ENCODE assay signal across 26 mouse cellular contexts in the genomic region with DNA sequence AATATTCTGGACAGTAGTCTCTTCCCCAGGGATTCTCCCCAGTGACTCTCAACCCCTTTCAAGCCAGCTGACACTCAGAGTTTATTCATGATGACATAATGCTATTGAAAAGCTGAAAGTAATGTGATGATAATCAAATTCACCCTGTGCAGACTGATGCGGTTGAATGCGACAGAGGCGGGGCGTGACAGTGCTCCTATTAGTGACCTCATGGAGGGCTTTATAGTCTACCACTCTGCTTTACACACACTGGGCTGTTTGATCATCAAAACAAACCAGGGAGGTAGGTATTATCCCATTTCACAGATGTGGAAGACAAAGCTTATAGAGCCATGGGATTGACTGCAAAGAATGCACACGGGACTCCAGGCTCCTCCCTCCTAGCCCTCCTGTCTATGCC. TPM values are rescaled to one million over a fixed set of nuclear protein-coding genes. Genes with fewer than 3 reads are reported as not detected.
DNase-seq lines count a peak whose midpoint lies in the region; ATAC-seq and TF ChIP-seq lines count a peak whose summit lies in the region.
"Had no signal": no experiment of that assay in that cellular context is flagged by ENCODE, and none has a peak within 500 bp of the region (broad histone marks: within the 10 kb centered on the region; RNA-seq: fewer than 3 reads in every experiment).

No protein-coding gene starts in this region.

- H3K27me3 ChIP-seq in hindbrain, embryonic 10.5 days (ENCODE audit: insufficient read depth, poor library complexity, severe bottlenecking), result peaks cover 13% of the 10 kb centered on the region
- H3K27me3 ChIP-seq in hindbrain, embryonic 16.5 days (replicated peaks; ENCODE audit: control insufficient read depth, insufficient read depth, low read length), result no peaks in the 10 kb centered on the region
- peaks cover 17% of the 10 kb centered on the region for H3K27me3 ChIP-seq in midbrain, embryonic 10.5 days (ENCODE audit: low read depth, poor library complexity, severe bottlenecking)
- H3K27me3 ChIP-seq in midbrain, postnatal 0 days (ENCODE audit: insufficient read depth, low read length), result no peaks in the 10 kb centered on the region
- 0 out of 2 replicates have a peak, but pooled peaks cover 4% of the 10 kb centered on the region for H3K27me3 ChIP-seq in midbrain, embryonic 12.5 days
- 0 out of 2 replicates have a peak, but pooled peaks cover 3% of the 10 kb centered on the region for H3K27me3 ChIP-seq in midbrain, embryonic 15.5 days (replicated peaks)
- H3K27me3 ChIP-seq in forebrain, embryonic 13.5 days, result no peaks in the 10 kb centered on the region
- H3K27me3 ChIP-seq: embryonic facial prominence, embryonic 13.5 days; forebrain, embryonic 12.5 days had no signal

- no peak overlapping the region for H3K9ac ChIP-seq in hindbrain, embryonic 16.5 days (ENCODE audit: low read depth, low read length)
- H3K9ac ChIP-seq in midbrain, postnatal 0 days (replicated peaks; ENCODE audit: low read length, poor library complexity, severe bottlenecking), result no peak overlapping the region
- no peak overlapping the region for H3K9ac ChIP-seq in midbrain, embryonic 12.5 days (replicated peaks)
- no peak overlapping the region for H3K9ac ChIP-seq in midbrain, embryonic 15.5 days
- no peak overlapping the region for H3K9ac ChIP-seq in forebrain, embryonic 13.5 days
- H3K9ac ChIP-seq: embryonic facial prominence, embryonic 13.5 days; forebrain, embryonic 12.5 days; heart, embryonic 13.5 days had no signal

- H3K9me3 ChIP-seq in hindbrain, embryonic 10.5 days, result no peaks in the 10 kb centered on the region
- H3K9me3 ChIP-seq in hindbrain, embryonic 16.5 days (ENCODE audit: control insufficient read depth, low read length), result 0 out of 2 replicates have a peak, but pooled peaks cover 4% of the 10 kb centered on the region
- no peaks in the 10 kb centered on the region for H3K9me3 ChIP-seq in midbrain, embryonic 10.5 days (replicated peaks)
- H3K9me3 ChIP-seq in midbrain, postnatal 0 days (ENCODE audit: low read length), result no peaks in the 10 kb centered on the region
- H3K9me3 ChIP-seq in midbrain, embryonic 12.5 days, result 0 out of 2 replicates have a peak, but pooled peaks cover 3% of the 10 kb centered on the region
- H3K9me3 ChIP-seq in midbrain, embryonic 15.5 days, result no peaks in the 10 kb centered on the region
- H3K9me3 ChIP-seq in forebrain, embryonic 13.5 days (replicated peaks), result no peaks in the 10 kb centered on the region
- H3K9me3 ChIP-seq: embryonic facial prominence, embryonic 10.5 days; embryonic facial prominence, embryonic 13.5 days; forebrain, embryonic 12.5 days; heart, embryonic 10.5 days; heart, embryonic 13.5 days had no signal

- H3K4me1 ChIP-seq in hindbrain, embryonic 10.5 days (replicated peaks), result peaks cover 6% of the 10 kb centered on the region; the same call in 1 of the 2 replicates
- H3K4me1 ChIP-seq in hindbrain, embryonic 16.5 days (ENCODE audit: control insufficient read depth, insufficient read depth, low read depth, low read length), result no peaks in the 10 kb centered on the region
- 0 out of 2 replicates have a peak, but pooled peaks cover 3% of the 10 kb centered on the region for H3K4me1 ChIP-seq in midbrain, embryonic 10.5 days
- H3K4me1 ChIP-seq in midbrain, postnatal 0 days (ENCODE audit: insufficient read depth, low read length), result no peaks in the 10 kb centered on the region
- no peaks in the 10 kb centered on the region for H3K4me1 ChIP-seq in midbrain, embryonic 12.5 days
- no peaks in the 10 kb centered on the region for H3K4me1 ChIP-seq in midbrain, embryonic 15.5 days
- H3K4me1 ChIP-seq in forebrain, embryonic 13.5 days, result no peaks in the 10 kb centered on the region
- H3K4me1 ChIP-seq: embryonic facial prominence, embryonic 10.5 days; embryonic facial prominence, embryonic 13.5 days; heart, embryonic 10.5 days; heart, embryonic 13.5 days had no signal

- 47% methylated on average over 5 of the region's 5 CpGs for WGBS in hindbrain, embryonic 10.5 days
- 26% methylated on average over 5 of the region's 5 CpGs for WGBS in hindbrain, embryonic 16.5 days
- WGBS in midbrain, embryonic 10.5 days, result 59% methylated on average over 5 of the region's 5 CpGs
- 15% methylated on average over 5 of the region's 5 CpGs for WGBS in midbrain, postnatal 0 days
- WGBS in midbrain, embryonic 12.5 days, result 35% methylated on average over 5 of the region's 5 CpGs
- WGBS in midbrain, embryonic 15.5 days, result 14% methylated on average over 5 of the region's 5 CpGs
- WGBS in forebrain, embryonic 13.5 days, result 61% methylated on average over 5 of the region's 5 CpGs

- TF ChIP-seq CTCF in midbrain, postnatal 0 days (IDR thresholded peaks at IDR 0.05), result no peak

- no peak overlapping the region for H3K4me2 ChIP-seq in hindbrain, embryonic 16.5 days (ENCODE audit: low read length)
- H3K4me2 ChIP-seq in midbrain, postnatal 0 days (ENCODE audit: low read depth, low read length, poor library complexity, severe bottlenecking), result no peak overlapping the region
- no peak overlapping the region for H3K4me2 ChIP-seq in midbrain, embryonic 12.5 days (replicated peaks)
- H3K4me2 ChIP-seq in midbrain, embryonic 15.5 days, result no peak overlapping the region
- no peak overlapping the region for H3K4me2 ChIP-seq in forebrain, embryonic 13.5 days
- H3K4me2 ChIP-seq: embryonic facial prominence, embryonic 13.5 days; forebrain, embryonic 12.5 days; heart, embryonic 13.5 days had no signal

- DNase-seq in hindbrain, embryonic 10.5 days (ENCODE audit: low spot score), result peak; percentile 34
- peak; percentile 28 for DNase-seq in midbrain, embryonic 10.5 days (ENCODE audit: low spot score)
- no peak for DNase-seq in midbrain, postnatal 0 days (ENCODE audit: low spot score)
- DNase-seq: adrenal gland, adult 8-10 months; adrenal gland, postnatal 25 days; cerebellum, adult 11-12 months; cerebellum, adult 8-10 months; cerebellum, postnatal 10 days; cerebellum, postnatal 36 days; embryo, embryonic 11 days; gastrocnemius, postnatal 10 days; gastrocnemius, postnatal 36 days; heart, adult 2 months; heart, postnatal 14 days had no signal

- no peak overlapping the region for H3K4me3 ChIP-seq in hindbrain, embryonic 10.5 days
- H3K4me3 ChIP-seq in hindbrain, embryonic 16.5 days (ENCODE audit: low read length), result no peak overlapping the region
- no peak overlapping the region for H3K4me3 ChIP-seq in midbrain, embryonic 10.5 days
- H3K4me3 ChIP-seq in midbrain, postnatal 0 days (ENCODE audit: low read depth, low read length), result no peak overlapping the region
- no peak overlapping the region for H3K4me3 ChIP-seq in midbrain, embryonic 12.5 days
- no peak overlapping the region for H3K4me3 ChIP-seq in midbrain, embryonic 15.5 days
- no peak overlapping the region for H3K4me3 ChIP-seq in forebrain, embryonic 13.5 days
- H3K4me3 ChIP-seq: embryonic facial prominence, embryonic 10.5 days; embryonic facial prominence, embryonic 13.5 days; erythroblast, embryonic 14.5 days; forebrain, embryonic 12.5 days; heart, adult 2 months; heart, embryonic 10.5 days; heart, embryonic 13.5 days had no signal

- no peaks in the 10 kb centered on the region for H3K36me3 ChIP-seq in hindbrain, embryonic 10.5 days
- no peaks in the 10 kb centered on the region for H3K36me3 ChIP-seq in hindbrain, embryonic 16.5 days (ENCODE audit: control insufficient read depth, insufficient read depth, low read length)
- H3K36me3 ChIP-seq in midbrain, embryonic 10.5 days, result no peaks in the 10 kb centered on the region
- no peaks in the 10 kb centered on the region for H3K36me3 ChIP-seq in midbrain, postnatal 0 days (ENCODE audit: insufficient read depth, low read length)
- H3K36me3 ChIP-seq in midbrain, embryonic 12.5 days, result no peaks in the 10 kb centered on the region
- no peaks in the 10 kb centered on the region for H3K36me3 ChIP-seq in midbrain, embryonic 15.5 days (replicated peaks)
- H3K36me3 ChIP-seq in forebrain, embryonic 13.5 days (ENCODE audit: poor library complexity, severe bottlenecking), result no peaks in the 10 kb centered on the region
- H3K36me3 ChIP-seq: embryonic facial prominence, embryonic 10.5 days; embryonic facial prominence, embryonic 13.5 days; forebrain, embryonic 12.5 days; heart, embryonic 10.5 days; heart, embryonic 13.5 days had no signal

- no peak for ATAC-seq in hindbrain, embryonic 16.5 days
- ATAC-seq in midbrain, postnatal 0 days (ENCODE audit: low FRiP score), result no peak
- ATAC-seq in midbrain, embryonic 12.5 days (ENCODE audit: low FRiP score, low read depth), result peak; percentile 88
- peak; percentile 45; the same call in 1 of the 2 replicates for ATAC-seq in midbrain, embryonic 15.5 days (replicated peaks)
- ATAC-seq in forebrain, embryonic 13.5 days, result no peak
- ATAC-seq: activated CD4-positive, CD25-positive, alpha-beta regulatory T cell, adult 4 months; forebrain, embryonic 16.5 days had no signal

- H3K27ac ChIP-seq in hindbrain, embryonic 10.5 days, result no peak overlapping the region
- no peak overlapping the region for H3K27ac ChIP-seq in hindbrain, embryonic 16.5 days (ENCODE audit: low read depth, low read length)
- no peak overlapping the region for H3K27ac ChIP-seq in midbrain, embryonic 10.5 days (replicated peaks)
- H3K27ac ChIP-seq in midbrain, postnatal 0 days (ENCODE audit: low read depth, low read length), result no peak overlapping the region
- H3K27ac ChIP-seq in midbrain, embryonic 12.5 days (replicated peaks), result no peak overlapping the region
- no peak overlapping the region for H3K27ac ChIP-seq in midbrain, embryonic 15.5 days
- H3K27ac ChIP-seq in forebrain, embryonic 13.5 days, result no peak overlapping the region
- H3K27ac ChIP-seq: embryonic facial prominence, embryonic 10.5 days; embryonic facial prominence, embryonic 13.5 days; forebrain, embryonic 12.5 days; heart, adult 2 months; heart, embryonic 10.5 days; heart, embryonic 13.5 days had no signal

RNA-seq across cellular contexts. Expression of a gene that starts 15.3 kb away (rescaled TPM):
- 24.7 and 25.3 TPM in 2 replicates for polyA plus RNA-seq in hindbrain, embryonic 10.5 days (2016; fragmentation: Nextera tagmentation; extraction: Ambion mirVana)
- 12.6 and 15.4 TPM in 2 replicates for polyA plus RNA-seq in hindbrain, embryonic 16.5 days (2015; fragmentation: Nextera tagmentation; extraction: Ambion mirVana)
- polyA plus RNA-seq in midbrain, embryonic 10.5 days (2016; fragmentation: Nextera tagmentation; extraction: Ambion mirVana), result 24.4 and 24.5 TPM in 2 replicates
- total RNA-seq in midbrain, postnatal 0 days (2014; rRNA removed), result 26.3 and 35.5 TPM in 2 replicates
- 11.1 and 14.7 TPM in 2 replicates for polyA plus RNA-seq in midbrain, postnatal 0 days (2015; fragmentation: Nextera tagmentation; extraction: Ambion mirVana)
- polyA plus RNA-seq in midbrain, embryonic 12.5 days (2016; fragmentation: Nextera tagmentation; extraction: Ambion mirVana), result 33.7 and 36.2 TPM in 2 replicates
- 18.8 and 19.5 TPM in 2 replicates for polyA plus RNA-seq in midbrain, embryonic 15.5 days (2015; fragmentation: Nextera tagmentation; extraction: Ambion mirVana)
- 22.5 and 26.6 TPM in 2 replicates for polyA plus RNA-seq in forebrain, embryonic 13.5 days (2015; fragmentation: Nextera tagmentation; extraction: Ambion mirVana)

RNA-seq across cellular contexts. Expression of a gene that starts 50.2 kb away (rescaled TPM):
- 0.95 and 1.2 TPM in 2 replicates for polyA plus RNA-seq in hindbrain, embryonic 10.5 days (2016; fragmentation: Nextera tagmentation; extraction: Ambion mirVana)
- polyA plus RNA-seq in hindbrain, embryonic 16.5 days (2015; fragmentation: Nextera tagmentation; extraction: Ambion mirVana), result 1.3 and 1.7 TPM in 2 replicates
- polyA plus RNA-seq in midbrain, embryonic 10.5 days (2016; fragmentation: Nextera tagmentation; extraction: Ambion mirVana), result 0.49 and 1.3 TPM in 2 replicates
- 2.0 and 2.8 TPM in 2 replicates for total RNA-seq in midbrain, postnatal 0 days (2014; rRNA removed)
- 1.6 and 1.7 TPM in 2 replicates for polyA plus RNA-seq in midbrain, postnatal 0 days (2015; fragmentation: Nextera tagmentation; extraction: Ambion mirVana)
- 1.3 and 1.4 TPM in 2 replicates for polyA plus RNA-seq in midbrain, embryonic 12.5 days (2016; fragmentation: Nextera tagmentation; extraction: Ambion mirVana)
- polyA plus RNA-seq in midbrain, embryonic 15.5 days (2015; fragmentation: Nextera tagmentation; extraction: Ambion mirVana), result 1.1 TPM in 2 replicates
- polyA plus RNA-seq in forebrain, embryonic 13.5 days (2015; fragmentation: Nextera tagmentation; extraction: Ambion mirVana), result 0.77 and 0.89 TPM in 2 replicates
- polyA plus RNA-seq: erythroblast, embryonic 14.5 days had no signal

RNA-seq across cellular contexts. Expression of a gene that starts 57.2 kb away (rescaled TPM):
- 20.1 and 28.7 TPM in 2 replicates for polyA plus RNA-seq in hindbrain, embryonic 10.5 days (2016; fragmentation: Nextera tagmentation; extraction: Ambion mirVana)
- polyA plus RNA-seq in hindbrain, embryonic 16.5 days (2015; fragmentation: Nextera tagmentation; extraction: Ambion mirVana), result 39.3 and 42.8 TPM in 2 replicates
- polyA plus RNA-seq in midbrain, embryonic 10.5 days (2016; fragmentation: Nextera tagmentation; extraction: Ambion mirVana), result 20.3 and 23.6 TPM in 2 replicates
- 56.0 and 59.0 TPM in 2 replicates for total RNA-seq in midbrain, postnatal 0 days (2014; rRNA removed)
- 39.6 and 42.7 TPM in 2 replicates for polyA plus RNA-seq in midbrain, postnatal 0 days (2015; fragmentation: Nextera tagmentation; extraction: Ambion mirVana)
- 32.9 and 35.3 TPM in 2 replicates for polyA plus RNA-seq in midbrain, embryonic 12.5 days (2016; fragmentation: Nextera tagmentation; extraction: Ambion mirVana)
- 48.6 and 49.7 TPM in 2 replicates for polyA plus RNA-seq in midbrain, embryonic 15.5 days (2015; fragmentation: Nextera tagmentation; extraction: Ambion mirVana)
- 35.5 and 40.2 TPM in 2 replicates for polyA plus RNA-seq in forebrain, embryonic 13.5 days (2015; fragmentation: Nextera tagmentation; extraction: Ambion mirVana)

Comparison
In these comparisons a context has a peak if more than half of its experiments do, and no peak if none do; other contexts are left out.
1. ATAC-seq: peak in midbrain, embryonic 12.5 days (single experiment) and midbrain, embryonic 15.5 days (single experiment); none in hindbrain, embryonic 16.5 days (single experiment), midbrain, postnatal 0 days (single experiment) and forebrain, embryonic 13.5 days (single experiment).